Mouse (Mus musculus): ENCODE data around the gene Vmn2r7.
A peak's percentile ranks its signal among the peaks of the same experiment; 100 is the strongest.
"Not testable (repeated sequence)": the region's sequence is repeated elsewhere in the genome, so short reads cannot be mapped to it uniquely, and the experiment has no call there.

Gene Vmn2r7

DNA sequence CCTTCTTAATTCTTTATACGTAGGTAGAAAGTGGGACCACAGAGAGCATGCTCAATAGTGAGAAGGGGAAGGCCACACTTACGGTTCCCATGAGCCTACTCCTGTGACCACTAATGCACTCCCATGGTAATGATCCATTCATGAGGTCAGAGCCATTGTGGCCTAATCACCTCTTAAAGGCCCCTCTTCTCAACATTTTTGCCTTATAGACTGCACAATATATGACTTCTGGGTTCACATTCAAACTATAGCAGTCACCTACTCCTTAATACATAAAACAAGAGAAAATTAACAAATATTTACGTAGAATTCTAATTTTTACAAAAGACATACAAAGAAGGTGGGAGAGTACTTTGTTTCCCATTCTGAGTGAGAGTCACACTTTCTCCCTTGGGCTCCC lies at the start of gene Vmn2r7:
TSS of gene Vmn2r7 (minus strand) at position 101 of the 400 bp plus-strand sequence.
- DNase-seq (ENCODE audit: extremely low spot score): not testable (repeated sequence)

- no peak for DNase-seq (ENCODE audit: extremely low spot score)
Measured at GRCm38 (mm10) chr3:64889725-64890124, 45.2 kb upstream of the Vmn2r7 start.

GRCm38 (mm10) chr3:64878199-64878977 lies 33.8 kb upstream of the Vmn2r7 start:
- no peak for DNase-seq (ENCODE audit: extremely low spot score)

- DNase-seq (ENCODE audit: extremely low spot score): no peak
Measured at GRCm38 (mm10) chr3:64876669-64877068, 32.1 kb upstream of the Vmn2r7 start.

GRCm38 (mm10) chr3:64842881-64843280 lies 1.7 kb downstream of the Vmn2r7 start:
- DNase-seq (ENCODE audit: extremely low spot score): no peak

DNA sequence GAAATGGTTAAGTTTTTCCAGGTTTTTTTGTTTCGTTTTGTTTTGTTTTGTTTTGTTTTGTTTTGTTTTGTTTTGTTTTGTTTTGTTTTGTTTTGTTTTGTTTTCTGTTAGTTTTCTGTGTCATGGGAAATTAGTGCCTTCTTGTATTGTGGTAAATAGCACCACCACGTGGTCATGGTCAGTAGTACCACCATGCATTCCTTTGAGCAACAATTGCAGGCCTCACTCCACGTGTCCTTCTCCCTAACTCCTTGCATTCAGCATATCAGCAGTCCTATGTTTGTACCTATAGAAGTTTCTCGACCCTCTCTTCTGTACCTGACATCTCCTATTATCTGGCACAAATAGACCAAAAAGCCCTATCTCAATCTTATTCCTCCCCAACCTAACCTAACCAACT lies 2.3 kb downstream of the Vmn2r7 start:
- peak; percentile 61 for DNase-seq (ENCODE audit: extremely low spot score)

GRCm38 (mm10) chr3:64831134-64831533 lies 13.4 kb downstream of the Vmn2r7 start:
- DNase-seq (ENCODE audit: extremely low spot score): peak; percentile 4

DNA sequence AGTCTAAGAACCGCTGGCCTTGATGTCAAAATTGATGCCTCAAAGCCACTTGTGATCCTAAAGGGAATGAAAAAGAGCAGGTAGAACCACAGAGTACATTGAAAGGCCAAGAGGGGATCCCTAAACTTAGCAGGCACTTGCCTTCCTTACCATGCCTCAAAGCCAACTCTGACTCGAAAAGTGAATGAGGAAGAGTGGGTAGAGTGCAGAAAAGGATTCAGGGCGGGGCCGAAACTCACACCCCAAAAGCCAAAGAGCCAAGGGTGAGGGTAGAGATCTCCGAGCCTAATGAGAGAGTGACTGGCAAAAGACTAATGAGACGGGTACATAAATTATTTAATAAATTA lies 53.3 kb downstream of the Vmn2r7 start:
- DNase-seq (ENCODE audit: extremely low spot score): peak; percentile 3

- peak; percentile 52 for DNase-seq (ENCODE audit: extremely low spot score)
Measured at GRCm38 (mm10) chr3:64790509-64791244, 53.9 kb downstream of the Vmn2r7 start.

GRCm38 (mm10) chr3:64782901-64783300 lies 61.7 kb downstream of the Vmn2r7 start:
- DNase-seq (ENCODE audit: extremely low spot score): no peak

GRCm38 (mm10) chr3:64772132-64772531 lies 72.4 kb downstream of the Vmn2r7 start:
- DNase-seq (ENCODE audit: extremely low spot score): no peak

DNA sequence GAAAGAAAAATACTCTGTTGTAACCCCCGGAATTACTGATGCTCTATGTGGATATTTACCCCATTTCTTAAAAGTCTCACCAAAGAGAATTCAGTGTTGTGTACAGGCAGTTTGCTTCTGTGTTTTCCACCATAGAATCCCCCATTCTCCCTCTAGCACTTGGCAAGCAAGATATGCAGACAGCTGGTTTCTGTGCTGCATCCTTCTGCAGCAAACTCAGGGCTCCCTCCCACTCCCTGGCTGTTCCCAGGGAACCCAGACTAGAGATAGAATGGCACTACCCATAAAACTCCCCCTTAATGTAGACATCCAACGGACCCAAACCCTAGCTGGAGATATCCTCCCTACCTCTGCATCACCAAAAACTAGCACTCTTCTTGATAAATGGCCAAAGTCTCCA lies 88.4 kb downstream of the Vmn2r7 start:
- no peak for DNase-seq (ENCODE audit: extremely low spot score)

GRCm38 (mm10) chr3:64727187-64727970 lies 117.2 kb downstream of the Vmn2r7 start:
- not testable (repeated sequence) for DNase-seq (ENCODE audit: extremely low spot score)

GRCm38 (mm10) chr3:64725736-64726135 lies 118.8 kb downstream of the Vmn2r7 start:
- DNase-seq (ENCODE audit: extremely low spot score): not testable (repeated sequence)

DNA sequence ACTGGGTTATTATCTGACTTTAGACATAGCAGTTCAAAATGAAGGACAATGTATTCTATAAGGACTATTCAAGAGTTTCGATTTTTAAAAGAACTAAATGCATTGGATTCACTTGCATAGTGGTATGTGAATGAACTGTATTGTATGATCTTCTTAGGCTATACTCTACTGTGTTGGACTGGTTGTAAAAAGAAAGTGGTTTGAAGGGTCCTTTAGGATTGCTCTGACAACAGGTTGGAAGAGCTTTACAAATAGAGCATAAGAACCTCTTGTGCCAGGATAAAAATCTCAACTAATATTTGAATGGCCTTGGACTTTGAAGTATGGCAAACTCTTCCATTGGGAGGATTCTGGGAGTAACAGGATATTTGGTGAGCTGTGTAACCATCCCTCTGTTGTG lies 168.5 kb downstream of the Vmn2r7 start:
- not testable (repeated sequence) for DNase-seq (ENCODE audit: extremely low spot score)

All from embryo, embryonic 9.5 days (tissue).